Mouse (Mus musculus) hindbrain, embryonic 13.5 days (tissue): Measurements from ENCODE around the gene Poln. TPM values are rescaled to one million over a fixed set of nuclear protein-coding genes. Genes with fewer than 3 reads are reported as not detected.

ENCODE experiments used
- ATAC-seq: fragments of 200-750 bp; cut with Nextera tagmentation; 2 replicates; pipeline ENCODE4 v1.8.0; 2017; ENCODE audit warnings: moderate TSS enrichment; ENCODE audit not compliant: low FRiP score
- H3K27ac ChIP-seq: fragments of 300-500 bp; sonication (generic); 2 replicates; pipeline ENCODE4 v1.5.1; 2015; ENCODE audit warnings: inconsistent platforms, mild to moderate bottlenecking, moderate library complexity
- H3K27me3 ChIP-seq: fragments of 300-500 bp; sonication (generic); 2 replicates; pipeline ENCODE4 v1.6.1; 2015; ENCODE audit warnings: mild to moderate bottlenecking, inconsistent platforms
- H3K36me3 ChIP-seq: fragments of 300-500 bp; sonication (generic); 2 replicates; pipeline ENCODE4 v1.6.1; 2015; ENCODE audit warnings: mild to moderate bottlenecking, inconsistent platforms
- H3K4me1 ChIP-seq: fragments of 300-500 bp; sonication (generic); replicated peaks from 2 replicates; pipeline ENCODE4 v1.6.1; 2015; ENCODE audit warnings: inconsistent platforms
- H3K4me2 ChIP-seq: fragments of 300-500 bp; sonication (generic); 2 replicates; pipeline ENCODE4 v1.6.1; 2015; ENCODE audit warnings: inconsistent platforms, mild to moderate bottlenecking, moderate library complexity
- H3K4me3 ChIP-seq: fragments of 300-500 bp; sonication (generic); 2 replicates; pipeline ENCODE4 v1.5.1; 2015; ENCODE audit warnings: mild to moderate bottlenecking, inconsistent platforms
- H3K9ac ChIP-seq: fragments of 300-500 bp; sonication (generic); 2 replicates; pipeline ENCODE4 v1.6.1; 2015; ENCODE audit warnings: mild to moderate bottlenecking, inconsistent platforms
- H3K9me3 ChIP-seq: fragments of 300-500 bp; sonication (generic); 2 replicates; pipeline ENCODE4 v1.6.1; 2016; ENCODE audit warnings: inconsistent platforms
- WGBS: fragments of 180-500 bp; shearing (Covaris S2); methylation state at CpG from one replicate; pipeline ENCODE4 v1.1.7; 2015; 5-methylcytosine and 5-hydroxymethylcytosine counted together
- polyA plus RNA-seq: library from polyadenylated mRNA; unstranded; fragments of >200 nt; fragmentation: Nextera tagmentation; extraction: Ambion mirVana; gene quantifications from 2 replicates; pipeline ENCODE4 v1.2.1, GENCODE M21; 2015

Gene Poln
- polyA plus RNA-seq, 1 experiment from 2014 or later = 0.14 TPM

DNA sequence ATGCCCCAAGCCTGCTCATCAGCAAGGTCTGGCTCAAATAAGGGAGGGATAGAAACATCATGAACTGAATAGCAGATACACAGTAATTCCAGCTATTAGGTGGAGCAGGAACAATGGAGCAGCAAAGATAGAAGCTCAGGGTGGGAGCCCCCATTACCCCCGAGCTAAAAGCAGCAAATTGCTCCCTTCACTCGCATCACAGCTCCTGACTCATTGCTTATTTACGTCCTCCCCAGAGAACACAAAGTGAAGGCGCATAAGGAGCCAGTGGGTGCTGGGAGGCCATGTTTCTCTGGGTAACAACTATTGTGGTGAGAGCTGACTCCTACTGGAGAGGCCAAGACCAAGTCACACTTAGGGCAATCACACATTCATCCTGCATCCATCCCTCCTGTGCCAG, 139.1 kb downstream of the Poln start:
- H3K9ac ChIP-seq = no peak overlapping the region
- 67% methylated on average over 4 of the region's 4 CpGs for WGBS
- ATAC-seq = no peak
- 0 out of 2 replicates have a peak, but pooled peaks cover 7% of the 10 kb centered on the region for H3K4me1 ChIP-seq
- H3K9me3 ChIP-seq = no peaks in the 10 kb centered on the region
- no peak overlapping the region for H3K4me3 ChIP-seq
- no peak overlapping the region for H3K4me2 ChIP-seq
- H3K27me3 ChIP-seq = no peaks in the 10 kb centered on the region
- H3K36me3 ChIP-seq = no peaks in the 10 kb centered on the region
- H3K27ac ChIP-seq = no peak overlapping the region

DNA sequence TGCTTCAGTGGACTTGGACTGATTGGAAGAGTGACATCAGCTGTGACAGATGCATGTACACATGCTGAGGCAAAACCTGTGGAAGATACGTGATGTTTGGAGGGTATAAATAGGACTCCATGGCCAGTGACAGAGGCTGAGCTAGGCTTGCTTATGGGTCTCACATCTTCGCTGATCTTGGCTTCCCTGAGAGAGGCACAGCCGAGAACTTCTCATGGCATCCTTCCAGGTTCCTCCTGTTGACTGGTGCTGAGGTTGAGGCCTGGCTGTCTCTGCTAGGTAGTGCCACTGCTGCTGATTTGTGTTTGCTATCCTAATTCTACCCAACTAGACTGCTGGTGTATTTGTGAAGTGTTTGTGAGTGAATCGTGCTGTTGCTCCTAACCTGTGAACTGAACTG, 150.3 kb downstream of the Poln start:
- Histone ChIP-seq H3K27ac (no peak overlapping the region), H3K4me1 (no peaks in the 10 kb centered on the region), H3K9ac (no peak overlapping the region), H3K9me3 (no peaks in the 10 kb centered on the region), H3K4me3 (no peak overlapping the region), H3K4me2 (no peak overlapping the region), H3K27me3 (no peaks in the 10 kb centered on the region), H3K36me3 (no peaks in the 10 kb centered on the region)
- no peak for ATAC-seq
- WGBS = 86% methylated on average over 4 of the region's 4 CpGs

DNA sequence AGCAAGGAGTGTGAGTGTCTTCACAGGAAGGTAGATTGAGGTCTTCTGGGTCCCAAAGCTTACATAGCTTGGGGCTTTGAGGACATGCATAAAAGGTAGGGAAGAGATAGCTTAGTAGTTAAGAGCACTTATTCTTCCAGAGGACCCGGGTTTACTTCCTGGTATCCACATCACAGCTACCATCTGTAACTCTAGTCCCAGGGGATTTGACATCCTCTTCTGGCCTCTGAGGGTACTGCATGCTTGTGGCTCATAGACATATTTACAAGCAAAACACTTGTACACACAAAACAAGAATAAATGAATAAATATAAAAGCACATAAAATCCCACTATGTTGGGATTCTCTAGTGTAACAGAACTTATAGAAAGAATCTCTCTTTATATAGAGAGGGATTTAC, 154.6 kb downstream of the Poln start:
- ATAC-seq = no peak
- H3K27ac ChIP-seq = no peak overlapping the region
- H3K4me2 ChIP-seq = no peak overlapping the region
- WGBS = 71% methylated on average over 1 of the region's 1 CpGs
- no peak overlapping the region for H3K9ac ChIP-seq
- H3K4me3 ChIP-seq = no peak overlapping the region
- H3K36me3 ChIP-seq = no peaks in the 10 kb centered on the region
- no peaks in the 10 kb centered on the region for H3K9me3 ChIP-seq
- H3K4me1 ChIP-seq = no peaks in the 10 kb centered on the region
- H3K27me3 ChIP-seq = no peaks in the 10 kb centered on the region

DNA sequence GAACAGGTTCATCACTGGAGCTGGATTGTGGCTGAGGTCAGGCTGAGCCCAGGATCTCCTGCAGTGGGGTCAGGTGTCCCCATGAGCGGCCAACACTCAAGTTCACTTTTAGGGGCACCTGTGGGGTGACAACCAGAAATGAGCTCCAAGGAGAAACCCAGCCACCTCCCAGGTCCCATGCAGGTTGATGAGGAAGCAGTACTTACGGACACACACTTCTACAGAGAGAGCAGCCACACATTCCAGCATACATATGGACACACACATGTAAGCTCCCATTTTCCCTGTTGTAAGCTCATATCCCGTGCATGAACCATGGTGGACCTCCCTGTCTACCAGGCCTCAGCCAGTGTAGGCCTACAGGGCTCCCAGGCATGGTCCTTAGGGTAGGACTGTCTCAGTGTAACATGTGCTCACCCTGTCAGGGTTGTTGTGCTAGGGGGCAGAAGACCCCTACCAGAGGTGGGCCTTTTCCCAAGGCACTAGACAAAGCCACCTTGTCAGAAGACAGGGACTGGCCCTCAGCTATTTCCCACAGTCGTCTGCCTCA, 161.8 kb downstream of the Poln start:
- no peak overlapping the region for H3K4me2 ChIP-seq
- H3K27ac ChIP-seq = no peak overlapping the region
- no peak overlapping the region for H3K9ac ChIP-seq
- no peaks in the 10 kb centered on the region for H3K27me3 ChIP-seq
- no peak overlapping the region for H3K4me3 ChIP-seq
- no peak for ATAC-seq
- WGBS = 95% methylated on average over 4 of the region's 4 CpGs
- peaks cover 10% of the 10 kb centered on the region; the same call in 1 of the 2 replicates for H3K4me1 ChIP-seq
- H3K36me3 ChIP-seq = peaks cover 11% of the 10 kb centered on the region; the same call in 1 of the 2 replicates
- no peaks in the 10 kb centered on the region for H3K9me3 ChIP-seq

DNA sequence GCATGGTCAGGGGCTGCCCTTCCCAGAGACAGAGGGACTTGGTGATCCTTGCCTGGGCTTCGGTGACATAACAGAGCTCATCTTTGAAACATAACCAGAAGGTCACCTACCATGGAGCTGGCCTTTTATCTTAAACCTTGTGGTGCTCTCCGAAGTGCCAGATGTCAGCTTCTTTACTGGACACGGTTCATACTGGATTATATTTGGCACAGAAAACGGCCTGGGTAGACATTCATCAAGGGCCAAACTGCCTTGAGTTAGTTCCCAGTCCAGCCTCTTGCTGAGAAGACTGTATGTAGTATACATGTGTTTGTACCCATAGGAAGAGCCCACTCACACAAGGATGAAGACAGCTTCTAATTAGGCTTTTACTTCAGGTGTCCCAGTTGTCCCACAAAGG, 162.4 kb downstream of the Poln start:
- H3K27me3 ChIP-seq = no peaks in the 10 kb centered on the region
- no peak for ATAC-seq
- no peaks in the 10 kb centered on the region for H3K9me3 ChIP-seq
- no peak overlapping the region for H3K4me3 ChIP-seq
- H3K4me1 ChIP-seq = peaks cover 15% of the 10 kb centered on the region
- 88% methylated on average over 4 of the region's 4 CpGs for WGBS
- H3K36me3 ChIP-seq = peaks cover 15% of the 10 kb centered on the region
- H3K4me2 ChIP-seq = no peak overlapping the region
- no peak overlapping the region for H3K9ac ChIP-seq
- no peak overlapping the region for H3K27ac ChIP-seq

DNA sequence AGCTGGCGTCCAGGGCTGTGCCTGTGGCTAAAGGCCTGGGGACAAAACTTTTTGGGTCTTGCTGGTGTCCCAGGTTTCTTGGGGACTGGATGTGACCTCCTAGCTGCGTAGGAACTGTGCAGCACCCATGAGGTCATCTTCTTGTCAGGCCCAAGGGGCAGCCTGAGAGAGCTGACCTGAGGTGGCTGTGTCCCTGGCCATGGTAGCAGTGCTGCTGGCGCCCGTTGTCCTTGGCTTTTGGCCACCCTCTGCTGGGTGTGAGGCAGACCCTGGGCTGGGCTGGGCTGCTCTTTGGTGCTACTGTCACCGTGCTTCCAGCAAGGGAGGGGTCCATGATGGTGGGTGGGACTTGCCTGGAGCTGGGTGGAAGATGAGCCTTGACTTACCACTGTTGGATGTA, 164.6 kb downstream of the Poln start:
- H3K9ac ChIP-seq = no peak overlapping the region
- peaks cover 32% of the 10 kb centered on the region for H3K4me1 ChIP-seq
- no peak overlapping the region for H3K4me2 ChIP-seq
- WGBS = 82% methylated on average over 5 of the region's 5 CpGs
- peaks cover 36% of the 10 kb centered on the region for H3K36me3 ChIP-seq
- H3K27me3 ChIP-seq = no peaks in the 10 kb centered on the region
- no peaks in the 10 kb centered on the region for H3K9me3 ChIP-seq
- no peak overlapping the region for H3K27ac ChIP-seq
- no peak for ATAC-seq
- no peak overlapping the region for H3K4me3 ChIP-seq

DNA sequence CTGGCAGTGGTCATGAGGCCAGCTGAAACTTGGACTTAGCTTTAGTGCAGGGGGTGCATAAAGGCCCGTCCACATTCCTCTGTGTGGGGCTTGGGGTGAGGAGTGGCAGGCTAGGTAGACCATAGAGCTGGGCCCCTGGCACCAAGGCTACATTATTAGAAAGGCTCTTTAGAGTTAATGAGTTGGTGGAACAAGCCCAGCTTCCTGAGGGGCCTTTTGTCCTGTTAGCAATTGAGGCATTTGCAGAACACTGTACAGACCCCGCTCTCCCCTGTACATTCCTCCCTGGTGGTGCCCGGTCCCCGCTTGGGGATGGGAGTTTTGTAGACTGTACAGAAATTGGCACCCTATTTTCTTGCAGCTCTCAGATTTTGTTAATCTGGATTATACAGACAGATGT, 166.6 kb downstream of the Poln start:
- no peak overlapping the region for H3K9ac ChIP-seq
- 87% methylated on average over 4 of the region's 4 CpGs for whole genome bisulfite sequencing
- no peak overlapping the region for H3K4me2 ChIP-seq
- no peak overlapping the region for H3K4me3 ChIP-seq
- peaks cover 52% of the 10 kb centered on the region for H3K4me1 ChIP-seq
- peaks cover 38% of the 10 kb centered on the region for H3K36me3 ChIP-seq
- no peak for ATAC-seq
- no peaks in the 10 kb centered on the region for H3K27me3 ChIP-seq
- no peak overlapping the region for H3K27ac ChIP-seq
- H3K9me3 ChIP-seq = no peaks in the 10 kb centered on the region

DNA sequence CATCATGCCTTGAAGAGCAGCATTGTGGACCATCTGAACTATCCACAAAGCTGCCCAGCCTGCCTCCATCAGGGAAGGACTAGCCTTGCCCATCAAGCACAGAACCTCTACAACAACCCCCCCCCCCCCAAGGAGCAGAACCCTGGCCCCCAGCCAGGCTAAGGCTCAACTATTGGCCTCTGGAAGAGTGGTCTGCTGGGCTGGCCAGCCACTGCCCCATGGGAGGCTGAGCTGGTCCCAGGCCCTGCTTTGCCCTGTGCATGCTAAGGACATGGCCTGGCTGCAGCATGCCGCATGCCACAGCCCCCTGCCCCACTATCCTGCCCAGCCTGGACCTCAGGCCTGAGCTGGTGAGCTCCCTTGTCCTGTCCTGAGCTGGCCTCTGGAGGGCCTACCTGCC, 167.8 kb downstream of the Poln start:
- H3K36me3 ChIP-seq = peaks cover 38% of the 10 kb centered on the region
- WGBS = 88% methylated on average over 1 of the region's 1 CpGs
- H3K27ac ChIP-seq = no peak overlapping the region
- no peak overlapping the region for H3K4me3 ChIP-seq
- H3K4me2 ChIP-seq = no peak overlapping the region
- no peak overlapping the region for H3K9ac ChIP-seq
- no peaks in the 10 kb centered on the region for H3K27me3 ChIP-seq
- H3K9me3 ChIP-seq = no peaks in the 10 kb centered on the region
- peaks cover 57% of the 10 kb centered on the region for H3K4me1 ChIP-seq
- ATAC-seq = no peak

DNA sequence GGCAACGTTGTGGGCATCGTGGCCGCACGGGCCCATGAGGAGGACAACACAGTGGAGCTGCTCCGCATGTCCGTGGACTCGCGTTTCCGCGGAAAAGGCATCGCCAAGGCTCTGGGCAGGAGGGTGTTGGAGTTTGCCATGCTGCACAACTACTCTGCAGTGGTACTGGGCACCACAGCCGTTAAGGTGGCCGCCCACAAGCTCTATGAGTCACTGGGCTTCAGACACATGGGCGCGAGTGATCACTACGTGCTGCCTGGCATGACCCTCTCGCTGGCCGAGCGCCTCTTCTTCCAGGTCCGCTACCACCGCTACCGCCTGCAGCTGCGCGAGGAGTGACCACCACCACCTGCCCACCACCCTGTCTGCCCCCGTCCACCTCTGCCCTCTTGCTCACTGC, 168.4 kb downstream of the Poln start:
- Histone ChIP-seq H3K4me2 (no peak overlapping the region), H3K4me1 (peaks cover 57% of the 10 kb centered on the region), H3K27ac (no peak overlapping the region), H3K9ac (no peak overlapping the region), H3K4me3 (no peak overlapping the region), H3K9me3 (no peaks in the 10 kb centered on the region), H3K36me3 (peaks cover 38% of the 10 kb centered on the region), H3K27me3 (no peaks in the 10 kb centered on the region)
- ATAC-seq = no peak
- 98% methylated on average over 25 of the region's 25 CpGs for WGBS

DNA sequence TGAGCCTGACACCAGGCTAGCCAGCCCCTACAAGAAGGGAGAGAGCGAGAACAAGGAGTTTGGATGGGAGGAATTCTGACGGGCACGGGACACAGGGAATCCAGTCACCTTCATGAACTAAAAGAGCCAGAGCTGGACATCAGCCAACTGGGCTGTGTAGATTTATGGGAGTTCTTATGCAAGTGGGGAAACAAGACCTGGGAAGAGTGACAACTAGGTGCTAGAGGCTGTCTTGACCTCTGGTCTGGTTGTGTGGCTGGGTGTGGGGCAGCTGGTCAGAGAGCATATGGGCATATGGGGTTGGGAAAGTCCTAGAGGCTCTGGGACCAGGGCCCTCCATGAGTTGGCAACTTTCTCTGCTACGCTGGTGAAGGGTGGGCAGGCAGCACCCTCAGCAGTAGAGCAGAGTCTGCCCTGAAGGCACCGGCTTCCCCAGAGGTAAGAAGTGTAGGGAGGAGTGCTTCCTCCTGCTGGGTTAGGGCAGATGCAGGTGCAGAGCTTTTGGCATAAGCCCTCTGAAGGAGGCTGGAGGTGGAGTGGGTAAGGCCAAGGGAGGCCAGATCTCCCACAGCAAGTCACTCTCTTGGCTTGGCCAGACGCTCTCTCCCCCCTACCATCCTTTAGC, 169.7 kb downstream of the Poln start:
- Histone ChIP-seq H3K9me3 (no peaks in the 10 kb centered on the region), H3K36me3 (peaks cover 38% of the 10 kb centered on the region), H3K27ac (no peak overlapping the region), H3K4me2 (peak overlapping the region; percentile 73), H3K27me3 (peaks cover under 1% of the 10 kb centered on the region; the same call in 1 of the 2 replicates), H3K4me3 (peak overlapping the region; percentile 87), H3K9ac (peak overlapping the region; percentile 95), H3K4me1 (peaks cover 66% of the 10 kb centered on the region)
- WGBS = 88% methylated on average over 6 of the region's 6 CpGs
- ATAC-seq = no peak

DNA sequence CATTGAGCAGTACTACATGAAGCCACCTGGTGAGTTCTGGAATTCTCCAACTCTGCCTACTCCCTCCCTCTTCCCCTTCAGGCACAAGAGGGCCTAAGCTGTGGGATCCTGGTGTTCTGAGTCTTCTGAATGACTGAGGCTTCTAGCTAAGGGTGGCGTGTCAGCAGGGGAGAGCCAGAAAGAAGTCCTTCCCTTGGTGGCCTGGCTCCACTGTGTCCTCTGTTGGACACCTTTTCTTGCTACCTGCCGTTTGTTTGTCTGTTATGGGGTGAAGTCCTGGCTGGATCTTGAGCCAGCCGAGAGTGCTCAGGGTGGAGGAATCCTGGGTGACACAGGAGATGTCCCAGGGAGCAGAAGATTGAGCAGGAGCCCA, 170.8 kb downstream of the Poln start:
- ATAC-seq = no peak
- H3K27me3 ChIP-seq = peaks cover 6% of the 10 kb centered on the region; the same call in 1 of the 2 replicates
- H3K9me3 ChIP-seq = no peaks in the 10 kb centered on the region
- peak overlapping the region; percentile 87 for H3K4me3 ChIP-seq
- H3K9ac ChIP-seq = peak overlapping the region; percentile 95
- peaks cover 33% of the 10 kb centered on the region for H3K36me3 ChIP-seq
- peaks cover 64% of the 10 kb centered on the region for H3K4me1 ChIP-seq
- peak overlapping the region; percentile 73 for H3K4me2 ChIP-seq
- no peak overlapping the region for H3K27ac ChIP-seq
- WGBS = 96% methylated on average over 3 of the region's 3 CpGs

DNA sequence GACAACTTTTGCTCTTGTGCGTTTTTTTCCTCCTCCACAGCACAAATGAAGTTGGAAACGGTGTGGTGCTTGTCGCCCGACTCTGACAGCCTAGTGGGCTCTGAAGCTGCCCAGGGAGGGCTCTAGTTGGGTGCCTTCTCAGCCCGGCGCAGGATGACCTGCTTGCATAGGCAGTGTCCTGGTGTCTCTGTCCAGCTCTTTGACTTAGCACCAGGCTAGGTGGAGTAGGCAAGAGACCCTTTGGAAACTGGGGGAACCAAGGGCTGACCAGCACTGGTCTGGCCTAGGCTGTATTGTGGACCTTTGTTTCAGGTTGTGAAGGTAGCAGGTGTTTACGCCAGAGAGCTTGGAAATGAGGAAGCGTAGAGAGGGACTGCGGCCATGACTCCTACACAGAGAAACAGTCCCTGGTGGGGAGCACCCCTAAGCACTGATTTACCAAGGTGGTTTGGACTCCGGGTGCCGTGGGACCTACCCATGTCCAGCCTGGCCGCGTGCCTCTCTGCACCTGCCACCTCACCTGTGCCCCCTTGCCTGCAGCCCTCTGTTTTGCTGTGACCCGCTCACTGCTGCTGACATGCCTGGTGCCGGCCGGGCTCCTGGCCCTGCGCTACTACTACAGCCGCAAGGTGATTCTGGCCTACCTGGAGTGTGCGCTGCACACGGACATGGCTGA, 171.3 kb downstream of the Poln start:
- H3K36me3 ChIP-seq = peaks cover 27% of the 10 kb centered on the region
- ATAC-seq = no peak
- H3K4me1 ChIP-seq = peaks cover 59% of the 10 kb centered on the region
- H3K4me3 ChIP-seq = peak overlapping the region; percentile 87
- peak overlapping the region; percentile 95 for H3K9ac ChIP-seq
- 69% methylated on average over 20 of the region's 20 CpGs for WGBS
- no peaks in the 10 kb centered on the region for H3K9me3 ChIP-seq
- peak overlapping the region; percentile 99 for H3K27ac ChIP-seq
- H3K4me2 ChIP-seq = peak overlapping the region; percentile 73
- peaks cover 6% of the 10 kb centered on the region; the same call in 1 of the 2 replicates for H3K27me3 ChIP-seq
